Mouse (Mus musculus): Measurements from ENCODE around the gene Mut. TPM values are rescaled to one million over a fixed set of nuclear protein-coding genes. Genes with fewer than 3 reads are reported as not detected.

The Mut gene
- 10 to 100 TPM; 47.6 to 59.2 (median 55.4) TPM for total RNA-seq (2022)

DNA sequence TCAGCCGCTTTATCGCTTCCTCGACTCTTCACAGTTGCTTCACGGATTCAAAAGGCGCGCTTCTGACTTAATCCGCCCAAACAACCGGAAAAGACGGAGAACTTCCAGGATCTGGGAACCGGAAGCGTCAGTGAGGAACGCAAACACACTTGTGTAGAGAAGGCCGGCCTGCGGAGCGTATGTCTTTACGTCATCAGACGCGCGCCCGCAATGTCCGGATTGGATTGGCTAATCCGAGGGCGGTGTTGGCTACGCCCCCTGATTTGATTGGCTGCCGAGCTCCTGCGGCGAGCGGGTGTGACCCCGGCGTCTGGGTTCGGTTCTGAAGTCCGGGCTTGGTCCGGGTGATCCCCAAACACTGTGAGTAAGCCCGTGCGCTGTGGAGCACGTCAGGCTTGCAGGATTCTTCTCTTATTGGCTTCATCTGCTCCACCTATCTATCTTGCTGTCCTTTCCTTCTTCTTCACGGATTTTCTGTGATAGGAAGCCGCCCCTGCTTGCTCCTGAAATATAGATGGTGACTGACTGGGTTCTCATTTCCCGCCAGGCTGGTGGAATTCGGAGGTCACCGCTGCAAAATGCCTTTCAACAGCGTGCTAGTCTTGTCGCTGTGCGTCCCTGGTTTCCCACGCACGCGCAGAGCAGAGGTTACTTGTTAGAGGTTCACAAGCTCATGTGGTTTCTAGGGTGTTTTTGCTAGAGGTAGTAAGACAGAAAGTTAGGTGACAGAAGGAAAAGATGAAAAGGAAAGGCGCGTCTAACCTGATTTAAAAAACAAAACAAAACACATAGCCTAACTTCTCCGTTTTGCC lies at the start of gene Mut, which contains the start of gene Cenpq:
Gene Mut, plus strand, starts transcription at position 266 of the 812 bp plus-strand sequence.
Gene Cenpq, minus strand, starts transcription at position 628 of the 812 bp plus-strand sequence.
- peak; percentile 99 to 100 for DNase-seq (ENCODE audit: low spot score in 2 of 2)

DNA sequence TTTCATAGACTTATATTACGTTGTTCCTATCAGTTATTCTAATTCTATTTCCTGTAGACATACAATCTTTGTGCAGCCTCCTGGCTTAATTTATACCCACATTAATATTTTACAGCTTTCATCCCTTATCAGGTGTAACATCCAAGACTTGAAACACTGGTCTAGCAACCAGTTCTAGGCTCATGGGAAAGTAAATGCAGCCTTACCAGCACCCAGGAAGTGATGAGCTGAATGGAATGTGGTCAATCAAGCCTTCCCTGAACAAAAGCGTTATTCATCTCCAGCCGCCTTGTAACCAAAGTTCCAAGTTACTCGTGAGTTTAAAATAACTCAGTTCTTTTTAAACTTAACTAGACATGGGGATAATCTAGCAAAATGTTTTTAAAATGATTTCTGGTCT lies 49.3 kb upstream of the Mut start:
- no peak for DNase-seq (ENCODE audit: low spot score in 2 of 2)

- no peak for DNase-seq (ENCODE audit: low spot score in 2 of 2)
Observed at GRCm38 (mm10) chr17:40887849-40888536, 46.5 kb upstream of the Mut start.

DNA sequence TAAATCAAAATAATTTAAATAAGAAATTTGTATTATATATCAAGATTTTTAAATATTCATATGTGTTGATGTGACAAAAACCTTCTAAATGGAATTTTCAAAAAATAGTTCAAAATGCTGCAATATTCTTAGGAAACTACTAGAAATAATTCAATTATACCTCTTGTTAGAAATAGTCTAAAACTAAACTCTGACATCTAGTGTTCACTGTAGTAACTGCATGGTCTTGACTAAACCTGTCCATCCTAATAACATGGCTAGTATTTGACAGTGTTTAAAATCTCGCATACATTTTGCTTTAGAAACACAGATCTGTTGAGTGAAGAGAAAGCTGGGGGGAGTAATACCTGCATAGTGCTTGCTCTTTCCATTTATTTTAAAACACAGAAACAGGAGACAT lies 37.6 kb upstream of the Mut start:
- DNase-seq (ENCODE audit: low spot score in 2 of 2) = no peak

GRCm38 (mm10) chr17:40899783-40900363 lies 34.6 kb upstream of the Mut start:
- DNase-seq (ENCODE audit: low spot score in 2 of 2) = no peak

DNA sequence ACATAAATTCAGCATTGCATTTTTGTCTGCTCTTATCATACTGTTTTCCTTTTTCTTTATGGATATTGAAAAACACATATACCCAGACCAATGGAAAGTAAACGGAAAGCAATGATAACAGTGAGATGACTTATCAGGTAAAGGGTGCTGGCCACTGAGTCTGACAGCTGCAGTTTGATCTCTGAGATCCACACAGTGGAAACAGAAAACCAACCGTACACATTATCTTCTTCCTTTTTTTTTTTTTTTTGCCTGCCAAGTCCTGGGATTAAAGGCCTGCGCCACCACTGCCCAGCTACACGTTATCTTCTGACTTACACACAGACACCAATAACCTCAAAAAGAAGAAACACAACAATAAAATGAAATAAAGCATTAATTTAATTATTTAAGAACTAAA lies 31.1 kb upstream of the Mut start:
- DNase-seq (ENCODE audit: low spot score in 2 of 2) = no peak

DNA sequence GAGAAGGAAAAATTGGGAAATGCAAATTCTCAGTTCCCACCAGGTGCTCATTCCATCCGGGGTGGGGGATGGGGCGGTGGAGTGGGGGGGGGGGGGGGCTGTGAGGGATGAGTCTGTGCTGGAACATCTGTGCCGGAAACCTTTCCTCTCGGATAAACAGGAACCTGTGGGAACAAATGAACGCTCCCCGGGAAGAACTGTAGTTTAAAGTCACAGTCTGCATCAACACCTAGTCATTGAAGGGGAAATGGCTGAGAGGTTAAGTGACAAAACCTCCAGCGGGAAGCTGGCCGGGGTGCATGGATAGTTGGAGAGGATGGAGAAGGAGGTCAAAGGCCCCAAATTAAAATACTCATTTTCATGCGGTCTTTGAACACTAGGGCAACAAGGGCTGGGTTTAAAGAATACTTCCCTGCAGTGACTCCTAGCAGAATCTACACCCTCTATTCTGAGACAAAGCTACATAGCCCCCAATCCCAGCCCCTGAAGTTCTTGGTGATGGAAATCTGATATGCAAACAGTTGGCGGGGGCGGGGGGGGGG lies 30.4 kb upstream of the Mut start:
- DNase-seq (ENCODE audit: low spot score in 2 of 2) = no peak

- no peak for DNase-seq (ENCODE audit: low spot score in 2 of 2)
Observed at GRCm38 (mm10) chr17:40904721-40905154, 29.7 kb upstream of the Mut start.

DNA sequence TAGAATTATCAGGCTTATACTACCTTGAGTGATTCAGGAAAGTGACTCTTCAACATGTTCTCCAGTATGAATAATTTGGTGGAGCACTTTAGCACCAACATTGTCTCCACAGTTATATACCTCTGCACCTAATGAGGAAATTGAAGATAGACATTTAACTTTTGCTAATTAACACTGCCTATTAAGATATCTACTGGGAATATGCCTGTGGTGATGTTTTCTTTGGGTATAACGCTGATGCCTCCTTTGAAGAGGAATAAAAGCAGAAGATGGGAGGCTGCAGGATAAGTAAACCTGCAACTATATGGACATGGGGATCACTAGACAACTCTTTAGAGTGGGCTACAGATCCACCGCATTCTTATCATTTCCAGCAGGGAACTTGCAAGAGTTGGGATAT lies 20.2 kb upstream of the Mut start, which contains the start of gene Glyatl3:
Gene Glyatl3, minus strand, starts transcription at position 101 of the 400 bp plus-strand sequence.
- no peak for DNase-seq (ENCODE audit: low spot score in 2 of 2)

- DNase-seq (ENCODE audit: low spot score in 2 of 2) = no peak
Observed at GRCm38 (mm10) chr17:40915499-40915898, 19.0 kb upstream of the Mut start.

- DNase-seq (ENCODE audit: low spot score in 2 of 2) = peak in 1 of 2 experiments; percentile 4
Observed at GRCm38 (mm10) chr17:40933985-40934384, 500 bp upstream of the Mut start.

DNA sequence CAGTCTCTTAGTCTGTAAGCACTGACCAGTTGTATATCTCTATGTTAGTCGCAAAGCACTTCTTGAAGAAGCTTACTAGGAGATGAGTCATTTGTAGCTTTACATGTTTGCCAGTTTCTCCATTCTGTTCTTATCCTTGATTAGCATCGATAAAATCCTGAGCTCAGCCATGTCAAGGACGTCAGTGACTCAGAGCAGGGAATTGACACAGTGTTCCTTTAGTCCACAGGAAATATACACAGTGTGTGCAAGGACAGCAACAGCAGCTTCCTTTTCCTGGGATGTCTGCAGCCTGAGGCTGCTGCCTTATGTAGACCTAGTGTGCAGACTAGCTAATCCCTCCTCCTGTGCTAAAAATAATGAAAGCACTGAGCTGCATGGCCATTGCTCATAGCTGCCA lies 14.0 kb downstream of the Mut start:
- DNase-seq (ENCODE audit: low spot score in 2 of 2) = no peak

GRCm38 (mm10) chr17:40977914-40978313 lies 43.4 kb downstream of the Mut start:
- DNase-seq (ENCODE audit: low spot score in 2 of 2) = no peak

- DNase-seq (ENCODE audit: low spot score in 2 of 2) = no peak
Observed at GRCm38 (mm10) chr17:40992102-40992501, 57.6 kb downstream of the Mut start.

Other genes with a start within 250 kb of the Mut start
- gene Esp1, start 207.6 kb upstream of the Mut start, total RNA-seq (2022) = not detected
- not detected for gene Crisp2, start 127.7 kb upstream of the Mut start, total RNA-seq (2022)
- not detected for gene Rhag, start 123.6 kb upstream of the Mut start, total RNA-seq (2022)
- under 1 TPM in 1 of 4 experiments, not detected in 3; 0.43 TPM for gene 9130008F23Rik, start 54.1 kb upstream of the Mut start, total RNA-seq (2022)
- not detected for gene Glyatl3, start 20.3 kb upstream of the Mut start, total RNA-seq (2022)
- 1 to 10 TPM; 3.0 to 3.7 (median 3.3) TPM for gene Cenpq, start 362 bp downstream of the Mut start, total RNA-seq (2022)

All from layer of hippocampus, adult 8-10 months (tissue).